Mouse (Mus musculus) brain, embryonic 14.5 days (tissue): ENCODE results near the gene Ccdc15. TPM values are rescaled to one million over a fixed set of nuclear protein-coding genes. Genes with fewer than 3 reads are reported as not detected.

Experiments used
- DNase-seq: peaks from one replicate; pipeline ENCODE4 v3.0.0-alpha.2; 2011; ENCODE audit warnings: low read depth
- CTCF ChIP-seq: fragments of 200-500 bp; IDR thresholded peaks from 2 replicates; pipeline ENCODE4 v1.5.1; 2012; ENCODE audit warnings: inconsistent platforms, mild to moderate bottlenecking, moderate library complexity, borderline replicate concordance; ENCODE audit not compliant: insufficient read depth, insufficient read length; ENCODE audit errors: extremely low read depth
- POLR2A ChIP-seq: fragments of 200-500 bp; IDR thresholded peaks from 2 replicates; pipeline ENCODE4 v1.6.1; 2012; ENCODE audit warnings: mild to moderate bottlenecking, inconsistent platforms, borderline replicate concordance; ENCODE audit not compliant: poor library complexity, insufficient read depth, insufficient read length, severe bottlenecking; ENCODE audit errors: extremely low read depth
- polyA plus RNA-seq: library from polyadenylated mRNA; depleted of rRNA; stranded (reverse); fragments of >200 nt; gene quantifications from 2 replicates; pipeline ENCODE4 v1.2.3, GENCODE M21; 2012; rRNA removed

The Ccdc15 gene
- 3.2 and 3.3 TPM in 2 replicates for polyA plus RNA-seq

DNA sequence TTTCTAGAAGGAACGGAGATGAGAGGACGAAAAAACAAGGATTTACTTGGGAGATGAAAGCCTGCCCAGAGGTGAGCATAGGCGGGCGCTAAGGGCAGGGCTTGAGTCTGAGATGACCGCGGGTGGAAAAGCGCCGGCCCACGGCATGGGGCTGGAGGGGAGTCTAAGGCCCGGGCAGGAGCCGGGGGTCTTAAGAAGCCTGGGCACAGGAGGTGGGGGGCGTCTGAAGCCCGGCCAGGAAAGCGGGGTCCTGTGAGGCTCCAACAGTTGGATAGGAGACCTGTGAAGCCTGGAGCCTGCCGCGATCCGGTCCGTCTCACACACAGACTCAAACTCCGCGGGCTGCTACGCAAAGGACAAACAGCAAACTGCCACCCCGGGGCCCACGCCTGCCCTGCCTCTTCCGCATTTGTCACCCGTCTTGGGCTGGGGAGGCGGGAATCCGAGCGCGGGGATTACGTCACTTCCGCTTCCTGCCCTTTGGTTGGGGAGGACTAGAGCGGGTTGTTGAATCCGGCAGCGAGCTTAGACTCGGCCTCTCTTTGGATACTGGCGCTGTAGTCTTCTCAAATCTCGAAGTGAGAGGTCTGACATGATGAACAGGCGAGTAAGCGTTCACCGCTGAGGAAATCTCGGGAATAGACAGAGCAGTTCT is at the start of gene Ccdc15:
Gene Ccdc15 (minus strand): TSS at position 445 of the 655 bp plus-strand sequence.
- peak; percentile 99 for DNase-seq
- TF ChIP-seq POLR2A: peak; percentile 79; the same call in 1 of the 2 replicates
- no peak for TF ChIP-seq CTCF

DNA sequence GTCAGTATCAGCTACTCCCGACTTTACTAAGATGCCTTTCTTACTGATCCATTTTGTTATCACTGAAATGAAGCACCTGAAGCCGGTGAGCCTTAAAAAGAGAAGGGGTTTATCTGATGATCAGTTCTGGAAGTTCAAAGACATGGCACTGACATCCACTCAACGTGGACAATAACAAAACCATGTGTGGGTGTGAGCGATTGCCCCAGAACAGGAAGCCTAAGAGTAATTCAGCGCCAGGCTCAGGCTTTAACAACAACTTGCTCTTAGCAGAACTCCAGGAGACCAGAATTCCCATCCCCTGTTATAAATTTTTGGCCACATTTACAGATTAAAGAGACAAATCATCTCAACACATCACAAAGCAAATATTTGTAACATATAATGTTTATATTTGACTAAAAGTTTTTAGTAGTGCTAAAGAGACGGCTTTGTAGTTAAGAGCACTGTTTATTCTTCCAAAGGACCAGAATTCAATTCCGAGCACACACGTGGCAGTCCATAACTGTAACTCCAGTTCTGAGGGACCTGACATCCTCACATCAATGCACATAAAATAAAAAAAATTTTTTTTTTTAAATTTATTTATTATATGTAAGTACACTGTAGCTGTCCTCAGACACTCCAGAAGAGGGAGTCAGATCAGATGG is 45.4 kb upstream of the Ccdc15 start:
- no peak for DNase-seq
- TF ChIP-seq POLR2A: no peak
- no peak for TF ChIP-seq CTCF

DNA sequence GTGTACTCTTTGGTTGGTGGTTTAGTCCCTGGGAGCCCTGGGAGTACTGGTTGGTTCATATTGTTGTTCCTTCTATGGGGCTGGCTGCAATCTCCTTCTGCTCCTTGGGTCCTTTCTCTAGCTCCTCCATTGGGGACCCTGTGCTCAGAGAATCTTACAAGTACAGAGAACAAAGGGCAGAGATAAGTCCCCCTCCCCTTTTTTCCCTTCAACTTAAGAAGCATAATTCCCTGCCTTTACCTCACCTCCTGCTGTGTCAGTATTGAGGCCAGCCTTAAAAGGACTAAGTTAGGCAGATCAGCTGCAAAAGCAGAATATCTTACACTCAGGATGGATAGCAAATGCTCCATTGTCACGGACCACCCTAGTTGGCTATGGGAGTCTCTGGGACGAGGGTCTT is 43.8 kb upstream of the Ccdc15 start:
- DNase-seq: no peak
- TF ChIP-seq CTCF (no peak), POLR2A (no peak)

DNA sequence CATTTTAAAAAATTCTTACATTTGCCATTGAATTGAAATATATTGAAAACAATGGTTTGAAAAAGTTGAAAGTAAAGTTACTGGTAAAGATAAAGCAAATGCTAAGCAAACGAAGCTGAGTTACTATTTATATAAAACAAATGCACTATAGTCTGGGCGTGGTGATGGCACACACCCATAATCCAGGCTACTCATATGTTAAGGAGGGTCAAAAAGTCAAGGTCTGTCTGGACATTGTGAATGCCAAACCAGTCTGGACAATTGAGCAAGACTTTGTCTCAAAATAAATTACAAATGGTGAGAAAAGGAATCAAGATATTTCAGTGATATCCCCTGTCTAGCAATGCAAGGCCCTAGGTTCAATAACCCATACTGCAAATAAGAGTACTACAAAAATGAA is 42.7 kb upstream of the Ccdc15 start:
- DNase-seq: no peak
- TF ChIP-seq POLR2A (no peak), CTCF (no peak)

DNA sequence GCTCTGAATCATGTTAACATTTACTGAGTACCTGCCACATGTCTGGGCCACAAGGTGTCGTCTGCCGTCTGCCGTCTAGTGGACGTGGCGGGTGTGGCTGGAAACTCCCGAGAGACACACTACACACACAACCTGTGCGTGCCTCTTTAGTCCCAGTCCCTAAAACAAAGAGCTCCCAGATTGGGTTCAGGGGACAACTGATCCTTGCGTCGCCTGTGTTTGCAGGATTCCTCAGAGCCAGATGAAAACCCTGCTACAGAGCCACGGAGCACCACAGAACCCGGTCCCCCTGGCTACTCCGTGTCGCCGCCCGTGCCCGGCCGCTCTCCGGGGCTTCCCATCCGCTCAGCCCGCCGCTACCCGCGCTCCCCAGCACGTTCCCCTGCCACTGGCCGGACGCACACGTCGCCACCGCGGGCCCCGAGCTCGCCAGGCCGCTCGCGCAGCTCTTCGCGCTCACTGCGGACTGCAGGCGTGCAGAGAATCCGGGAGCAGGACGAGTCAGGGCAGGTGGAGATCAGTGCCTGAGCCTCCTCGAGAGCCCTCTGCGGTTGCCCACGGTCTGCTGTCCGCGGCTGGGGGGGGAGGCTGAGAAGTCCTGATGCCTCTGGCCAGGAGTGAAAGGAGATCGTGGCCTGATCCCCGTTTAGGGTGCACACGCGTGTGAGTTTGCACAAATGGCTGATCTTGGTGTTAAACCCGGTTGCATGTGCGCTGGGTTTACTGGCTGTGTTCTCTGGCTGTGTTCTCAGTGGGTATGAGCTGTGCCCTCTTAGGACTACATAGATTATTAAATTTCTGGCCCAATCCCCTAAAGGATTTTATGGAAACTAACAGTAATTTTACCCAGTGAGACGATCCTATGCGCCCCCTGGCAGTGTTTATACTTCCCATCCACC is 36.3 kb upstream of the Ccdc15 start:
- peak; percentile 74 for DNase-seq
- TF ChIP-seq POLR2A: 0 out of 2 replicates have a peak, but pooled peaks have one; percentile 25
- TF ChIP-seq CTCF: peak; percentile 45; the same call in 1 of the 2 replicates

DNA sequence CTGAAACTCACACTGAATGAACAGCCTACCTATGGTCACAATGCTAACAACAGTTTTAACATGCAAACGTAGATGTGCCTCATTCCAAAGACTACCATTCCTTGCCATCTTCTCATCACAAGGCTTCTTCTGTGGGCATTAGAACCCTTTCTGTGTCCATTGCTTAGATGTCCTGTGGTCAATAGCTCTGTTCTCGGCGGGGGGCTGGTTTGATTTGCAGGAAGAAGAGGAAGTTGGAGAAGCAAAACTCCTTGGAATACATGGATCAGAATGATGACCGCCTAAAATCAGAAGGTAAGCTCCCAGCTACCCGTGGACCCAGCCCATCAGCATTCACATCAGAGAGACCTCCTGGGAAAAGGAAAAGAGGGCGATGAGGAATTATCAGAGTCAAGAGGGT is 34.9 kb upstream of the Ccdc15 start:
- DNase-seq: no peak
- no peak for TF ChIP-seq POLR2A
- TF ChIP-seq CTCF: no peak

DNA sequence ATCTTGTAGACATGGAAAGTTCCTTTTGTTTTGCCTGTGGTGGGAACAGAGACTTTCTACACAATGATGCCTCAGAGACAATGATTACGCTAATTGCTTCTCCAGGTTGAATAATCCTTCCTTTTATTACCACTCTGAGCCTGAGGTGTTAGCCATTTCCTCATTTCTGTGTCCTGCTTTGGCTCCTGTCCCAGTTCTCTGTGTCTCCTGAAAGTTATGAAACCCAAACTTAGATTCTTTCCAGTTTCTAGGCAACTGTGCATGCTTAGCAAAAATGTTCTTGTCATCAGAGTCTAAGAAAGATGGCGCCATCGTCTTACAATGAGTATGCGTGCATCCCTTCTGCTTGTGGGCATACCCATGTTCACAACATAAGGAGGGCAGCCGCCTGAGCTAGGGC is 27.5 kb upstream of the Ccdc15 start:
- DNase-seq: peak; percentile 5
- no peak for TF ChIP-seq CTCF
- no peak for TF ChIP-seq POLR2A

DNA sequence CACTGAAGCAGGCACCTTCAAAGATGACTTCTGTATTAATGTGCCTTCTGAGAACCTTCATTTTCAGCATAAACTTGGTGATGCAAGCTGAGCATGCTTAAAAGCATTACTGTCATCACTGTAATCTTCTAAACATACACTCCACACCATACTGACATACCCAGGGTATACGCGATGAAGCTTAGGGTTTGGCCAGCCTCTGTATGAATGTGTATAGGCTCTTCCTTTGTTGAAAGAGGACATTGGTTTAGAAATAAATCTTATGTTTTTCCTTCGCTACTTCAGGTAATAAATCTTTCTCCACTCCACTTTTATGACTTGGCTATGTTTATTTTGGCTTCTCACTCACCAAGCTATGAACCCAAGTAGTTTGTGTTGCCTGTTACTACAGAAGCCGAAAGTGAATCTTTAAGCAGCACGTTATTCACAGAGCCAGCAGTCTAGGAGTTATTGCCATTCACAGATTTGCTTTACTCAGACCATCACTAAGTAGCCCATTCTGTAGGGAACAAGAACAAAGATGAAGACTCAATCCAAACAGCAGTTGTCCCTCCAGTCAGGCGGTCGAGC is 23.1 kb upstream of the Ccdc15 start:
- DNase-seq: no peak
- no peak for TF ChIP-seq CTCF
- no peak for TF ChIP-seq POLR2A

DNA sequence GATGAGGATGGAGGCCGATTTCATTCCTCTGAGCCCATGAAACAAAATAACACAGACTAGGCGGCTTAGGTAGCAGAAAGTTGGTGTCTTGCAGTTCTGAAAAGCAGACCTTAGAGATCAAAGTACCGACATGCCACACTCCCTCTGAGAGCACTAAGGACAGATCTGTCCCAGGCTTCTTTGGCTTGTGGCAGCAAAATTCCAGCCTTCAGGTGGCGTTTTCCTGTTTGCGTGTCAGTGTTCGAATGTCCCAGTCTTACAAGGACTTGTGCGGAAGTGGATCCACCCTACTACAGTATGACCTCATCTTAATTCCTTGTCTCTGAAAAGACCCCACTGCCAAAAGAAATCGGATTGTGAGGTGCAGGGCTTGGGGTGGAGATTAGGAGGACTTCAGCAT is 20.6 kb upstream of the Ccdc15 start:
- DNase-seq: no peak
- TF ChIP-seq CTCF (no peak), POLR2A (no peak)

DNA sequence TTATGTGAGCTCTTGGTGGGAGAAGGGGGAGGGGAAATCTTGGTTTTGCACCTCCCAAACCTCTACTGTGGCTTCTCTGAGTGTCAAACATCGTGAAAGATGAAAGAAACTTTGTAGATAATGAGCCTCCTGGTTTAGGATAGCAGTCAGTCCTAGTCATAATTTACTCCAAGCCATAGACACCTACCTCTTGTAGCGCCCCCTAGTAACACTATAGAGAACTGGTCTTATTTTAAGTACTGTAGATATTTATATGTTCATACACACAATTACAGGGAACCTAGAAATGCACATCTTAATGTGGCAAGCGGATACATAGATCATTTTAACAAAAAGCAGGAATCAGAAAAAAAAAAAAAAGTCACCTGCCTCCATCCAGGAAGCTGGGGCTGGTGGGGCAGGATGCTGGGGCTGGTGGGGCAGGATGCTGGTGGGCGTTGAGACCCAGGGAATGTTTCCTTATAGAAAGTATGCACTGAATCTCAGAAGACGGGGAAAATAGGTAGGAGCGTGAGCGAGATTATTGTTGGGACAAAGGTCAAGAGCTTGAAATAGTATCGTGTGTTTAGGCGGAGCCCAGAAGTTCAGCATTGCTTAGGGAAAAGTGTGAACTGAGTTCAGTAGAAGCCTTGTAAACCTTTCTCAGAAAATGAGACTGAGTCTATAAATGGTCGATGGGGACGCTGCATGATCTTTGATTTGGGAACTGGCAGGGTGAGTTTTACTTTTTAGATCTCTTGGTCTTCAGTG is 20.0 kb upstream of the Ccdc15 start:
- TF ChIP-seq POLR2A: no peak
- no peak for DNase-seq

DNA sequence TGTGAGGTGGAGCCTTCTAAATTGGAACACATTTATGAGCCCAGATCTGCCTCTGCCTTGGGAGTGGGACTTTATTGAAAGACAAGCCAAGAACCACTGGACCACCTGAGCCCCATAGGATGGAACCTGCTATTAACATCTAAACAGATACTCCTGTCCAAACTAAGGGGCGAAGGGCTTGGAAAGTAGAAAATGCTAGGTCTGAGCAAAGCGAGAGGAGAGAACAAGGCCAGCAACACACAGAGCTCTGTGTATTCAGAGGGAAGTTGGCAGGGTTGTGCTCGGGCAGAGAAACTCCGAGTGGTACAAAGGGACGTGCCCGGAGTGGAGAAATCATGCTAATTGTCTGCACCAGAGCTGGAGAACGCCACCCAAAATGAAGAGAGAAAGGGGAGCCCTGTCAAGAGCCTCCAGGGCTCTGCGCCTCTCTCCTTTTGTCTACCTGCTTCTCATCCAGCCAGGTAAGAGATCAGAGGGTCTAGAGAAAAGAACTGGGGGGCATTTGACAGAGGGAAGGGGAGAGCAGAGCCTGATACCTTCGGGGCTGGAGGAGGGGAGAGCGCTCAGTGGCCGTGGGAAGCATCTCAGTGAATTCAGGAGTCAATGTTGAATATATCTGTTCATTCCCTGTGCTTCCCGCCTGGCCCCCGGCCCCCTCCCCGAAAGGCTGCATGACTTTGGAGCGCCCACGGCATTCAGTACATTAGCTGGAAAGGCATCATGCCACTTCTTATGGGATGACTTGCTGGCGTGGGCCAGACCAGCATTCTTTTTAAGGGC is 19.3 kb upstream of the Ccdc15 start, which contains the start of gene Hepacam:
Gene Hepacam (plus strand): TSS at position 51 of the 780 bp plus-strand sequence.
- peak; percentile 57 for DNase-seq
- no peak for TF ChIP-seq POLR2A
- no peak for TF ChIP-seq CTCF
